Comparison of ENCODE assay signal across 10 mouse cellular contexts in the genomic region with DNA sequence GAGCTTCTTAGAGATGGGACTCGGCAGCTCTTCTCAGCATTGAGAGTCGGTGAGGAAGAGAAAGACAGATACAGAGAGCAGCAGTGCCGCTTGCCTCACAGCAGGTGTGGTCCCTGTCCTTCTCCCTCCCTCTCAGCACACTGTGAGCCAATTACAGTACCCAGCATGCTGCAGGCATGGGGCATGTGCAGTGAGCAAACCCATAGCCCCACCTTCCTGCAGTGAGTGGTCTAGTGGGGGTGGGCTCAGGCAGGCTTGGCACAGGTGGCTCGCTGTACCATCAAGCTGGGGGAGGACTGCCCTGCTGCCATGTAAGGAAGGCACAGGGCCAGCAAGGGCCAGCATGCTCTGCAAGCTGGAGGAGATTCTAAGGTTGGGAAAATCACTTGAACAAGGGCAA. TPM values are rescaled to one million over a fixed set of nuclear protein-coding genes. Genes with fewer than 3 reads are reported as not detected.
DNase-seq lines count a peak whose midpoint lies in the region; ATAC-seq lines count a peak whose summit lies in the region.
"Had no signal": no experiment of that assay in that cellular context is flagged by ENCODE, and none has a peak within 500 bp of the region (broad histone marks: within the 10 kb centered on the region; RNA-seq: fewer than 3 reads in every experiment).

No protein-coding gene starts in this region.

- peak; percentile 81 for ATAC-seq in hindbrain, embryonic 16.5 days
- peak; percentile 79 for ATAC-seq in neural tube, embryonic 15.5 days (ENCODE audit: low FRiP score)
- no peak for ATAC-seq in heart, embryonic 11.5 days (replicated peaks; ENCODE audit: insufficient number of reproducible peaks, low FRiP score, low TSS enrichment)

- H3K36me3 ChIP-seq in hindbrain, embryonic 16.5 days (ENCODE audit: control insufficient read depth, insufficient read depth, low read length): no peaks in the 10 kb centered on the region
- H3K36me3 ChIP-seq in neural tube, embryonic 15.5 days: no peaks in the 10 kb centered on the region
- no peaks in the 10 kb centered on the region for H3K36me3 ChIP-seq in heart, embryonic 11.5 days (ENCODE audit: control insufficient read depth, insufficient read depth, low read length)

- peaks cover 16% of the 10 kb centered on the region for H3K4me1 ChIP-seq in hindbrain, embryonic 16.5 days (ENCODE audit: control insufficient read depth, insufficient read depth, low read depth, low read length)
- H3K4me1 ChIP-seq in neural tube, embryonic 15.5 days: peaks cover 43% of the 10 kb centered on the region
- peaks cover 9% of the 10 kb centered on the region for H3K4me1 ChIP-seq in heart, embryonic 11.5 days (ENCODE audit: control insufficient read depth, insufficient read depth, low read length)

- H3K27ac ChIP-seq in hindbrain, embryonic 16.5 days (ENCODE audit: low read depth, low read length): peak overlapping the region; percentile 65
- H3K27ac ChIP-seq in neural tube, embryonic 15.5 days (replicated peaks): peak overlapping the region; percentile 66
- no peak overlapping the region for H3K27ac ChIP-seq in heart, embryonic 11.5 days (ENCODE audit: low read depth, low read length)

- 16% methylated on average over 4 of the region's 4 CpGs for WGBS in hindbrain, embryonic 16.5 days
- 39% methylated on average over 4 of the region's 4 CpGs for WGBS in neural tube, embryonic 15.5 days
- 45% methylated on average over 4 of the region's 4 CpGs for WGBS in heart, embryonic 11.5 days (ENCODE audit: insufficient replicate concordance)

- no peak overlapping the region for H3K4me2 ChIP-seq in hindbrain, embryonic 16.5 days (ENCODE audit: low read length)
- H3K4me2 ChIP-seq in neural tube, embryonic 15.5 days: 0 out of 2 replicates have a peak overlapping the region, but pooled peaks have one; percentile 7
- no peak overlapping the region for H3K4me2 ChIP-seq in heart, embryonic 11.5 days

- H3K27me3 ChIP-seq in hindbrain, embryonic 16.5 days (replicated peaks; ENCODE audit: control insufficient read depth, insufficient read depth, low read length): no peaks in the 10 kb centered on the region
- no peaks in the 10 kb centered on the region for H3K27me3 ChIP-seq in neural tube, embryonic 15.5 days (replicated peaks)
- peaks cover 31% of the 10 kb centered on the region for H3K27me3 ChIP-seq in heart, embryonic 11.5 days (ENCODE audit: control insufficient read depth, insufficient read depth, low read length)

- DNase-seq in layer of hippocampus, adult 11-12 months (ENCODE audit: low spot score): peak; percentile 46
- no peak for DNase-seq in layer of hippocampus, postnatal 36 days
- peak; percentile 83 to 91 for DNase-seq in cerebellum, postnatal 10 days
- DNase-seq in heart, adult 9 months (ENCODE audit: low spot score in 2 of 2): no peak
- DNase-seq in gastrocnemius, postnatal 4 days (ENCODE audit: low spot score in 2 of 2): no peak
- DNase-seq: heart, postnatal 36 days; lung, postnatal 10 days had no signal

- H3K4me3 ChIP-seq in hindbrain, embryonic 16.5 days (ENCODE audit: low read length): no peak overlapping the region
- H3K4me3 ChIP-seq in neural tube, embryonic 15.5 days (replicated peaks): no peak overlapping the region
- H3K4me3 ChIP-seq in heart, embryonic 11.5 days (ENCODE audit: low read depth, low read length): no peak overlapping the region

- H3K9ac ChIP-seq in hindbrain, embryonic 16.5 days (ENCODE audit: low read depth, low read length): peak overlapping the region; percentile 0; the same call in 1 of the 2 replicates
- H3K9ac ChIP-seq in neural tube, embryonic 15.5 days (replicated peaks): 0 out of 2 replicates have a peak overlapping the region, but pooled peaks have one; percentile 4
- H3K9ac ChIP-seq in heart, embryonic 11.5 days (ENCODE audit: low read depth, low read length): no peak overlapping the region

- no peaks in the 10 kb centered on the region for H3K9me3 ChIP-seq in hindbrain, embryonic 16.5 days (ENCODE audit: control insufficient read depth, low read length)
- H3K9me3 ChIP-seq in neural tube, embryonic 15.5 days (replicated peaks): no peaks in the 10 kb centered on the region
- no peaks in the 10 kb centered on the region for H3K9me3 ChIP-seq in heart, embryonic 11.5 days (replicated peaks; ENCODE audit: control insufficient read depth, low read length)

RNA-seq across cellular contexts. Expression of a gene that starts 35.8 kb away (rescaled TPM):
- total RNA-seq in layer of hippocampus, postnatal 36 days (2021): 100 to 1,000 TPM; 133 to 153 TPM
- 55.3 and 69.1 TPM in 2 replicates for polyA plus RNA-seq in hindbrain, embryonic 16.5 days (2015; fragmentation: Nextera tagmentation; extraction: Ambion mirVana)
- polyA plus RNA-seq in neural tube, embryonic 15.5 days (2015; fragmentation: Nextera tagmentation; extraction: Ambion mirVana): 47.1 and 57.2 TPM in 2 replicates
- polyA plus RNA-seq in heart, embryonic 11.5 days (2014; fragmentation: Nextera tagmentation; extraction: Ambion mirVana): 11.7 TPM in 2 replicates
- total RNA-seq in gastrocnemius, postnatal 4 days (2021): under 1 TPM; 0.17 to 0.29 TPM

Comparison
In these comparisons a context has a peak if more than half of its experiments do, and no peak if none do; other contexts are left out.
1. DNase-seq: peak in layer of hippocampus, adult 11-12 months (single experiment) and cerebellum, postnatal 10 days (2 of 2); none in layer of hippocampus, postnatal 36 days (0 of 2), heart, adult 9 months (0 of 2) and gastrocnemius, postnatal 4 days (0 of 2).